Mouse (Mus musculus): ENCODE results near the gene Mindy4. TPM values are rescaled to one million over a fixed set of nuclear protein-coding genes. Genes with fewer than 3 reads are reported as not detected.
A peak's percentile ranks its signal among the peaks of the same experiment; 100 is the strongest.

The Mindy4 gene
- polyA plus RNA-seq, 1 experiment from 2014 or later, result 17.2 TPM

DNA sequence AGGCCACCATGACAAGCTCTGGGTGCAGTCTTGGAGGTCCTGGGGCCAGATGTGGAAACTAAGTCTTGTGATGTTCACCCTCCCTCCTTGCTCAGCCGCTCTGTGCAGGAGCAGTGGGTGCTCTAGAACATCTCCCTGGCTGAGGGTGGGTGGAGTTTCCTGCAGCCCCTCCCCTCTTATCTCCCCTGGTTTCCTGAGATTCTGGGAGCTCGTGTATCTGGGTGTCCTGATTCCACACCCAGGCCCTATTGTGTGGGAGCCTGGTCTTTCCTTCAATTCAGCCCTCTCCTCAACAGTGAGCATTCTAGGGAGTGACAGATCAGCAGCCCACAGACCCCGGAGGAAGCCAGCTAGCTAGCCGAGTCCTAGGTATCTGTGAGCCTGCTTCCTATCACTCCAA lies 123.1 kb downstream of the Mindy4 start:
- DNase-seq (ENCODE audit: low spot score) (no peak), ATAC-seq (ENCODE audit: insufficient number of reproducible peaks, low FRiP score, low TSS enrichment, low read depth) (no peak)
- Histone ChIP-seq H3K27ac (replicated peaks; ENCODE audit: low read depth, low read length) (no peak overlapping the region), H3K4me2 (ENCODE audit: low read depth, severe bottlenecking) (no peak overlapping the region), H3K9ac (ENCODE audit: low read length) (no peak overlapping the region), H3K4me3 (ENCODE audit: low read depth, low read length) (no peak overlapping the region), H3K4me1 (ENCODE audit: control insufficient read depth, insufficient read depth, low read length) (0 out of 2 replicates have a peak, but pooled peaks cover 3% of the 10 kb centered on the region), H3K9me3 (ENCODE audit: control insufficient read depth, low read length) (no peaks in the 10 kb centered on the region), H3K27me3 (ENCODE audit: control insufficient read depth, insufficient read depth, low read length) (no peaks in the 10 kb centered on the region), H3K36me3 (ENCODE audit: control insufficient read depth, insufficient read depth, low read length) (no peaks in the 10 kb centered on the region)
- 79% methylated on average over 4 of the region's 4 CpGs for WGBS

DNA sequence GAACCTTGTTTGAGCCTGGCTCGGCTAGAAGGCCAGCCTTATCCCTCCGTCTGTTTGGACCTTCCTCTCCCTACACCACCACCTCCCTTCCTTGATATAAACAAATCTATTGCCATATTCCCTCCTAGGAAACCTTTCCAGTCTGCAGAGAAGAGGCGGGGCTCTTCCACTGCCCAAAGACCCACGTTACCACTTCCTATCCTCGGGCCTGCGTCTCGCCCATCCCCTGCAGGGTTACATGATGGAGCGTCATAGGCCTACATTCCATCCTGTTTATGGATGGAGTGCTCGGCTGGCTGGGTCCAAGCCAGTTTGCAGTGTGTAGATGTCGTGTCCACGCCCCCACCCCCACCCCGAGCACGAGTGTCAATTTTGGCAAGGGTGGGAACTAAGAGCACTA lies 124.1 kb downstream of the Mindy4 start:
- no peak overlapping the region for H3K4me3 ChIP-seq (ENCODE audit: low read depth, low read length)
- no peaks in the 10 kb centered on the region for H3K36me3 ChIP-seq (ENCODE audit: control insufficient read depth, insufficient read depth, low read length)
- WGBS, result 85% methylated on average over 13 of the region's 13 CpGs
- no peak overlapping the region for H3K4me2 ChIP-seq (ENCODE audit: low read depth, severe bottlenecking)
- 0 out of 2 replicates have a peak, but pooled peaks cover 3% of the 10 kb centered on the region for H3K4me1 ChIP-seq (ENCODE audit: control insufficient read depth, insufficient read depth, low read length)
- H3K9ac ChIP-seq (ENCODE audit: low read length), result no peak overlapping the region
- H3K27ac ChIP-seq (replicated peaks; ENCODE audit: low read depth, low read length), result no peak overlapping the region
- H3K9me3 ChIP-seq (ENCODE audit: control insufficient read depth, low read length), result no peaks in the 10 kb centered on the region
- H3K27me3 ChIP-seq (ENCODE audit: control insufficient read depth, insufficient read depth, low read length), result no peaks in the 10 kb centered on the region
- no peak for ATAC-seq (ENCODE audit: insufficient number of reproducible peaks, low FRiP score, low TSS enrichment, low read depth)
- DNase-seq (ENCODE audit: low spot score), result no peak

DNA sequence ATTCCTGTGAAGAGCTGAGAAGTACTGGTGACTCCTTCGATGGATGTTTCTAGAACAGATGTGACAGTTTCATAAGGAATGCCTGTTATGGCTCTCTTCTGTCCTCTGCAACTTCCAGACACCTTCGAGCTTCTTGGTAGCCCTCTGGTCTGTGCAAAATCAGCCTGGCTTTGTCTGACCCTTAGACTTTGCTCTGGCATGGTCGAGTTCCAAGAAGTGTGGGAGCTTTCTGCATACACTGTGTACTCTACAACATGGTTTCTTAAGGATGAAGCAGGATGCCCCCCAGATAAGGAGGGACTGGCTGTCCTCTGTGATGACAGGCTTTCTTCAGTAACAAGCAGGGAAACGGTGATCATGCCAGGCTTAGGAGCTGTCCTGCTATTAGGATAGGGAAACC lies 125.0 kb downstream of the Mindy4 start:
- H3K9me3 ChIP-seq (ENCODE audit: control insufficient read depth, low read length), result no peaks in the 10 kb centered on the region
- H3K4me3 ChIP-seq (ENCODE audit: low read depth, low read length), result no peak overlapping the region
- H3K4me2 ChIP-seq (ENCODE audit: low read depth, severe bottlenecking), result no peak overlapping the region
- H3K9ac ChIP-seq (ENCODE audit: low read length), result no peak overlapping the region
- 80% methylated on average over 4 of the region's 4 CpGs for WGBS
- no peaks in the 10 kb centered on the region for H3K36me3 ChIP-seq (ENCODE audit: control insufficient read depth, insufficient read depth, low read length)
- 0 out of 2 replicates have a peak, but pooled peaks cover 3% of the 10 kb centered on the region for H3K4me1 ChIP-seq (ENCODE audit: control insufficient read depth, insufficient read depth, low read length)
- H3K27ac ChIP-seq (replicated peaks; ENCODE audit: low read depth, low read length), result no peak overlapping the region
- DNase-seq (ENCODE audit: low spot score) (no peak), ATAC-seq (ENCODE audit: insufficient number of reproducible peaks, low FRiP score, low TSS enrichment, low read depth) (no peak)
- no peaks in the 10 kb centered on the region for H3K27me3 ChIP-seq (ENCODE audit: control insufficient read depth, insufficient read depth, low read length)

- ATAC-seq (ENCODE audit: insufficient number of reproducible peaks, low FRiP score, low TSS enrichment, low read depth), result no peak
- H3K4me3 ChIP-seq (ENCODE audit: low read depth, low read length), result no peak overlapping the region
- no peaks in the 10 kb centered on the region for H3K36me3 ChIP-seq (ENCODE audit: control insufficient read depth, insufficient read depth, low read length)
- no peak overlapping the region for H3K4me2 ChIP-seq (ENCODE audit: low read depth, severe bottlenecking)
- H3K9ac ChIP-seq (ENCODE audit: low read length), result no peak overlapping the region
- 69% methylated on average over 6 of the region's 6 CpGs for WGBS
- no peaks in the 10 kb centered on the region for H3K27me3 ChIP-seq (ENCODE audit: control insufficient read depth, insufficient read depth, low read length)
- H3K9me3 ChIP-seq (ENCODE audit: control insufficient read depth, low read length), result no peaks in the 10 kb centered on the region
- DNase-seq (ENCODE audit: low spot score), result no peak
- H3K27ac ChIP-seq (replicated peaks; ENCODE audit: low read depth, low read length), result no peak overlapping the region
- peaks cover 12% of the 10 kb centered on the region; the same call in 1 of the 2 replicates for H3K4me1 ChIP-seq (ENCODE audit: control insufficient read depth, insufficient read depth, low read length)
Observed at GRCm38 (mm10) chr6:55331315-55331714, 128.1 kb downstream of the Mindy4 start.

- Histone ChIP-seq H3K9ac (ENCODE audit: low read length) (no peak overlapping the region), H3K4me2 (ENCODE audit: low read depth, severe bottlenecking) (no peak overlapping the region), H3K4me1 (ENCODE audit: control insufficient read depth, insufficient read depth, low read length) (peaks cover 16% of the 10 kb centered on the region; the same call in 1 of the 2 replicates), H3K36me3 (ENCODE audit: control insufficient read depth, insufficient read depth, low read length) (no peaks in the 10 kb centered on the region), H3K4me3 (ENCODE audit: low read depth, low read length) (no peak overlapping the region), H3K9me3 (ENCODE audit: control insufficient read depth, low read length) (no peaks in the 10 kb centered on the region), H3K27me3 (ENCODE audit: control insufficient read depth, insufficient read depth, low read length) (no peaks in the 10 kb centered on the region), H3K27ac (replicated peaks; ENCODE audit: low read depth, low read length) (no peak overlapping the region)
- WGBS, result 66% methylated on average over 5 of the region's 5 CpGs
- ATAC-seq (ENCODE audit: insufficient number of reproducible peaks, low FRiP score, low TSS enrichment, low read depth) (no peak), DNase-seq (ENCODE audit: low spot score) (no peak)
Observed at GRCm38 (mm10) chr6:55332100-55332772, 129.1 kb downstream of the Mindy4 start.

- Histone ChIP-seq H3K36me3 (ENCODE audit: control insufficient read depth, insufficient read depth, low read length) (no peaks in the 10 kb centered on the region), H3K4me3 (ENCODE audit: low read depth, low read length) (no peak overlapping the region), H3K4me2 (ENCODE audit: low read depth, severe bottlenecking) (no peak overlapping the region), H3K27me3 (ENCODE audit: control insufficient read depth, insufficient read depth, low read length) (no peaks in the 10 kb centered on the region), H3K9me3 (ENCODE audit: control insufficient read depth, low read length) (no peaks in the 10 kb centered on the region), H3K4me1 (ENCODE audit: control insufficient read depth, insufficient read depth, low read length) (peaks cover 16% of the 10 kb centered on the region; the same call in 1 of the 2 replicates), H3K9ac (ENCODE audit: low read length) (no peak overlapping the region), H3K27ac (replicated peaks; ENCODE audit: low read depth, low read length) (no peak overlapping the region)
- WGBS, result 86% methylated on average over 6 of the region's 6 CpGs
- DNase-seq (ENCODE audit: low spot score), result no peak
- no peak for ATAC-seq (ENCODE audit: insufficient number of reproducible peaks, low FRiP score, low TSS enrichment, low read depth)
Observed at GRCm38 (mm10) chr6:55332773-55333109, 129.6 kb downstream of the Mindy4 start.

- H3K4me2 ChIP-seq (ENCODE audit: low read depth, severe bottlenecking), result 0 out of 2 replicates have a peak within 1 kb of the TSS, but pooled peaks have one; percentile 5
- 24% methylated on average over 12 of the region's 12 CpGs for WGBS
- peak; percentile 40; the same call in 1 of the 2 replicates for ATAC-seq (ENCODE audit: insufficient number of reproducible peaks, low FRiP score, low TSS enrichment, low read depth)
- no peaks in the 10 kb centered on the region for H3K27me3 ChIP-seq (ENCODE audit: control insufficient read depth, insufficient read depth, low read length)
- no peaks in the 10 kb centered on the region for H3K9me3 ChIP-seq (ENCODE audit: control insufficient read depth, low read length)
- no peak within 1 kb of the TSS for H3K27ac ChIP-seq (replicated peaks; ENCODE audit: low read depth, low read length)
- no peaks in the 10 kb centered on the region for H3K36me3 ChIP-seq (ENCODE audit: control insufficient read depth, insufficient read depth, low read length)
- DNase-seq (ENCODE audit: low spot score), result peak; percentile 42
- no peak within 1 kb of the TSS for H3K4me3 ChIP-seq (ENCODE audit: low read depth, low read length)
- H3K9ac ChIP-seq (ENCODE audit: low read length), result no peak within 1 kb of the TSS; the same call in 1 of the 2 replicates
- peaks cover 15% of the 10 kb centered on the region; the same call in 1 of the 2 replicates for H3K4me1 ChIP-seq (ENCODE audit: control insufficient read depth, insufficient read depth, low read length)
Observed at GRCm38 (mm10) chr6:55335989-55336514, 132.9 kb downstream of the Mindy4 start, which contains the start of gene Aqp1. Gene Aqp1 (plus strand): TSS chr6:55336432.

GRCm38 (mm10) chr6:55337242-55337641 lies 134.1 kb downstream of the Mindy4 start:
- no peaks in the 10 kb centered on the region for H3K36me3 ChIP-seq (ENCODE audit: control insufficient read depth, insufficient read depth, low read length)
- H3K27ac ChIP-seq (replicated peaks; ENCODE audit: low read depth, low read length), result no peak overlapping the region
- no peaks in the 10 kb centered on the region for H3K9me3 ChIP-seq (ENCODE audit: control insufficient read depth, low read length)
- H3K27me3 ChIP-seq (ENCODE audit: control insufficient read depth, insufficient read depth, low read length), result no peaks in the 10 kb centered on the region
- ATAC-seq (ENCODE audit: insufficient number of reproducible peaks, low FRiP score, low TSS enrichment, low read depth) (no peak), DNase-seq (ENCODE audit: low spot score) (no peak)
- no peak overlapping the region for H3K4me2 ChIP-seq (ENCODE audit: low read depth, severe bottlenecking)
- H3K9ac ChIP-seq (ENCODE audit: low read length), result no peak overlapping the region
- H3K4me1 ChIP-seq (ENCODE audit: control insufficient read depth, insufficient read depth, low read length), result peaks cover 12% of the 10 kb centered on the region; the same call in 1 of the 2 replicates
- WGBS, result 84% methylated on average over 5 of the region's 5 CpGs
- H3K4me3 ChIP-seq (ENCODE audit: low read depth, low read length), result no peak overlapping the region
